10 mouse cellular contexts compared by ENCODE assay signal in genomic region chr2:33630081-33631021, GRCm38 (mm10). TPM values are rescaled to one million over a fixed set of nuclear protein-coding genes. Genes with fewer than 3 reads are reported as not detected.
A peak's percentile ranks its signal among the peaks of the same experiment; 100 is the strongest.
DNase-seq lines count a peak whose midpoint lies in the region; ATAC-seq lines count a peak whose summit lies in the region.
"Had no signal": no experiment of that assay in that cellular context is flagged by ENCODE, and none has a peak within 500 bp of the region (broad histone marks: within the 10 kb centered on the region; RNA-seq: fewer than 3 reads in every experiment).

No protein-coding gene starts in this region.

- peak overlapping the region; percentile 76 for H3K27ac ChIP-seq in forebrain, embryonic 10.5 days
- H3K27ac ChIP-seq in forebrain, embryonic 15.5 days (replicated peaks) = no peak overlapping the region
- peak overlapping the region; percentile 62 for H3K27ac ChIP-seq in hindbrain, embryonic 12.5 days
- 0 out of 2 replicates have a peak overlapping the region, but pooled peaks have one; percentile 42 for H3K27ac ChIP-seq in midbrain, embryonic 12.5 days (replicated peaks)
- H3K27ac ChIP-seq: liver, embryonic 13.5 days had no signal

- H3K27me3 ChIP-seq in forebrain, embryonic 10.5 days (ENCODE audit: poor library complexity, severe bottlenecking) = peaks cover 100% of the 10 kb centered on the region
- peaks cover 97% of the 10 kb centered on the region for H3K27me3 ChIP-seq in forebrain, embryonic 15.5 days
- peaks cover 97% of the 10 kb centered on the region for H3K27me3 ChIP-seq in hindbrain, embryonic 12.5 days
- peaks cover 100% of the 10 kb centered on the region for H3K27me3 ChIP-seq in midbrain, embryonic 12.5 days

- no peak overlapping the region for H3K9ac ChIP-seq in forebrain, embryonic 15.5 days (replicated peaks)
- peak overlapping the region; percentile 54 for H3K9ac ChIP-seq in hindbrain, embryonic 12.5 days
- no peak overlapping the region for H3K9ac ChIP-seq in midbrain, embryonic 12.5 days (replicated peaks)
- H3K9ac ChIP-seq: liver, embryonic 13.5 days had no signal

- no peaks in the 10 kb centered on the region for H3K36me3 ChIP-seq in forebrain, embryonic 10.5 days (replicated peaks)
- no peaks in the 10 kb centered on the region for H3K36me3 ChIP-seq in forebrain, embryonic 15.5 days
- no peaks in the 10 kb centered on the region for H3K36me3 ChIP-seq in hindbrain, embryonic 12.5 days
- H3K36me3 ChIP-seq in midbrain, embryonic 12.5 days = no peaks in the 10 kb centered on the region
- H3K36me3 ChIP-seq: liver, embryonic 13.5 days had no signal

- under 1% methylated on average over 34 of the region's 34 CpGs for WGBS in forebrain, embryonic 10.5 days
- 1% methylated on average over 34 of the region's 34 CpGs for WGBS in forebrain, embryonic 15.5 days
- WGBS in hindbrain, embryonic 12.5 days = 2% methylated on average over 34 of the region's 34 CpGs
- WGBS in midbrain, embryonic 12.5 days = 1% methylated on average over 34 of the region's 34 CpGs

- no peak overlapping the region for H3K4me2 ChIP-seq in forebrain, embryonic 15.5 days (replicated peaks)
- peak overlapping the region; percentile 48 for H3K4me2 ChIP-seq in hindbrain, embryonic 12.5 days (replicated peaks)
- H3K4me2 ChIP-seq in midbrain, embryonic 12.5 days (replicated peaks) = peak overlapping the region; percentile 50
- H3K4me2 ChIP-seq: liver, embryonic 13.5 days had no signal

- peaks cover 86% of the 10 kb centered on the region for H3K4me1 ChIP-seq in forebrain, embryonic 10.5 days
- peaks cover 13% of the 10 kb centered on the region for H3K4me1 ChIP-seq in forebrain, embryonic 15.5 days
- peaks cover 41% of the 10 kb centered on the region for H3K4me1 ChIP-seq in hindbrain, embryonic 12.5 days
- peaks cover 57% of the 10 kb centered on the region for H3K4me1 ChIP-seq in midbrain, embryonic 12.5 days
- H3K4me1 ChIP-seq: liver, embryonic 13.5 days had no signal

- ATAC-seq in forebrain, embryonic 15.5 days (replicated peaks) = no peak
- no peak for ATAC-seq in hindbrain, embryonic 12.5 days (ENCODE audit: low FRiP score)
- ATAC-seq in midbrain, embryonic 12.5 days (ENCODE audit: low FRiP score, low read depth) = peak; percentile 74
- no peak for ATAC-seq in erythroblast, adult 5-6 weeks (replicated peaks; ENCODE audit: low FRiP score, poor library complexity, severe bottlenecking)

- H3K4me3 ChIP-seq in forebrain, embryonic 10.5 days = peak overlapping the region; percentile 40
- no peak overlapping the region for H3K4me3 ChIP-seq in forebrain, embryonic 15.5 days
- peak overlapping the region; percentile 28; the same call in 1 of the 2 replicates for H3K4me3 ChIP-seq in hindbrain, embryonic 12.5 days
- 0 out of 2 replicates have a peak overlapping the region, but pooled peaks have one; percentile 33 for H3K4me3 ChIP-seq in midbrain, embryonic 12.5 days
- H3K4me3 ChIP-seq: liver, embryonic 13.5 days had no signal

- H3K9me3 ChIP-seq in forebrain, embryonic 10.5 days = no peaks in the 10 kb centered on the region
- no peaks in the 10 kb centered on the region for H3K9me3 ChIP-seq in forebrain, embryonic 15.5 days
- H3K9me3 ChIP-seq in hindbrain, embryonic 12.5 days (replicated peaks) = no peaks in the 10 kb centered on the region
- H3K9me3 ChIP-seq in midbrain, embryonic 12.5 days = no peaks in the 10 kb centered on the region
- H3K9me3 ChIP-seq: liver, embryonic 13.5 days had no signal

- DNase-seq in forebrain, embryonic 10.5 days (ENCODE audit: extremely low spot score, low spot score) = peak; percentile 71
- peak; percentile 61 for DNase-seq in embryo, embryonic 10 days (ENCODE audit: low spot score)
- DNase-seq in layer of hippocampus, postnatal 14 days (ENCODE audit: low spot score in 2 of 2) = no peak
- no peak for DNase-seq in adrenal gland, adult (ENCODE audit: inconsistent age in 2 of 2, low spot score in 1 of 2)
- DNase-seq: kidney, adult 18-20 months; liver, embryonic 13.5 days had no signal

RNA-seq across cellular contexts. Expression of gene Lmx1b, which starts 10.0 kb away (rescaled TPM):
- 1.3 and 1.5 TPM in 2 replicates for polyA plus RNA-seq in forebrain, embryonic 10.5 days (2016; fragmentation: Nextera tagmentation; extraction: Ambion mirVana)
- polyA plus RNA-seq in forebrain, embryonic 15.5 days (2015; fragmentation: Nextera tagmentation; extraction: Ambion mirVana) = 0.06 and 0.13 TPM in 2 replicates
- polyA plus RNA-seq in hindbrain, embryonic 12.5 days (2016; fragmentation: Nextera tagmentation; extraction: Ambion mirVana) = 5.0 and 5.6 TPM in 2 replicates
- polyA plus RNA-seq in midbrain, embryonic 12.5 days (2016; fragmentation: Nextera tagmentation; extraction: Ambion mirVana) = 2.3 and 2.8 TPM in 2 replicates
- under 1 TPM; 0.17 to 0.28 TPM for total RNA-seq in layer of hippocampus, postnatal 14 days (2021)
- not detected in 2 replicates for total RNA-seq in erythroblast, adult 5-6 weeks (2015; ENCODE audit: low replicate concordance)
- total RNA-seq in erythroblast, adult 5-6 weeks (2017; ENCODE audit: low replicate concordance) = not detected in 2 replicates
- polyA plus RNA-seq: liver, embryonic 13.5 days had no signal

Comparison
In these comparisons a context has a peak if more than half of its experiments do, and no peak if none do; other contexts are left out.
1. DNase-seq: peak in forebrain, embryonic 10.5 days (single experiment) and embryo, embryonic 10 days (single experiment); none in layer of hippocampus, postnatal 14 days (0 of 2) and adrenal gland, adult (0 of 2).